Mouse (Mus musculus) hindbrain, postnatal 0 days (tissue): ENCODE results near the gene Tmc8. TPM values are rescaled to one million over a fixed set of nuclear protein-coding genes. Genes with fewer than 3 reads are reported as not detected.

Experiments used
- ATAC-seq: fragments of 200-750 bp; cut with Nextera tagmentation; 2 replicates; pipeline ENCODE4 v1.8.0; 2017; ENCODE audit warnings: mild to moderate bottlenecking, moderate TSS enrichment, moderate library complexity
- DNase-seq: peaks from one replicate; pipeline ENCODE4 v3.0.0-alpha.2; 2015; ENCODE audit warnings: low spot score
- H3K27ac ChIP-seq: fragments of 300-500 bp; sonication (generic); 2 replicates; pipeline ENCODE4 v1.5.1; 2014; ENCODE audit warnings: mild to moderate bottlenecking
- H3K27me3 ChIP-seq: fragments of 300-500 bp; sonication (generic); 2 replicates; pipeline ENCODE4 v1.6.1; 2014; ENCODE audit warnings: low read length, mixed read lengths; ENCODE audit not compliant: insufficient read depth
- H3K36me3 ChIP-seq: fragments of 300-500 bp; sonication (generic); 2 replicates; pipeline ENCODE4 v1.6.1; 2014; ENCODE audit warnings: low read length, mixed read lengths; ENCODE audit not compliant: insufficient read depth
- H3K4me1 ChIP-seq: fragments of 300-500 bp; sonication (generic); 2 replicates; pipeline ENCODE4 v1.6.1; 2014; ENCODE audit warnings: antibody characterized with exemption, low read length, mixed read lengths; ENCODE audit not compliant: insufficient read depth
- H3K4me2 ChIP-seq: fragments of 300-500 bp; sonication (generic); 2 replicates; pipeline ENCODE4 v1.6.1; 2014; ENCODE audit warnings: low read depth, mild to moderate bottlenecking, low read length, moderate library complexity, mixed read lengths
- H3K4me3 ChIP-seq: fragments of 300-500 bp; sonication (generic); 2 replicates; pipeline ENCODE4 v1.5.1; 2014; ENCODE audit warnings: low read length
- H3K9ac ChIP-seq: fragments of 300-500 bp; sonication (generic); replicated peaks from 2 replicates; pipeline ENCODE4 v1.6.1; 2014; ENCODE audit warnings: mild to moderate bottlenecking, low read length, moderate library complexity, mixed read lengths
- H3K9me3 ChIP-seq: fragments of 300-500 bp; sonication (generic); 2 replicates; pipeline ENCODE4 v1.6.1; 2016; ENCODE audit warnings: low read length, mixed read lengths
- CTCF ChIP-seq: IDR thresholded peaks from 2 replicates; pipeline ENCODE4 v1.5.1; 2016; ENCODE audit warnings: antibody characterized with exemption, control low read depth, low read depth
- WGBS: fragments of 180-500 bp; shearing (Covaris S2); extraction: QIAGEN DNeasy Blood & Tissue Kit; methylation state at CpG from one replicate; pipeline ENCODE4 v1.1.7; 2014; 5-methylcytosine and 5-hydroxymethylcytosine counted together
- polyA plus RNA-seq: library from polyadenylated mRNA; unstranded; fragments of >200 nt; fragmentation: Nextera tagmentation; extraction: Ambion mirVana; gene quantifications from 2 replicates; pipeline ENCODE4 v1.2.1, GENCODE M21; 2015
- total RNA-seq: library from RNA; depleted of rRNA; stranded (reverse); fragments of >200 nt; gene quantifications from 2 replicates; pipeline ENCODE4 v1.2.3, GENCODE M21; 2014

Tmc8 gene
- total and polyA plus RNA-seq, 2 experiments from 2014 or later = 0.44 to 0.73 TPM

- no peak overlapping the region for H3K27ac ChIP-seq
- WGBS = 67% methylated on average over 2 of the region's 2 CpGs
Measured at GRCm38 (mm10) chr11:117798160-117798541, 16.3 kb downstream of the Tmc8 start.

GRCm38 (mm10) chr11:117799174-117799573 is 17.3 kb downstream of the Tmc8 start:
- Histone ChIP-seq H3K4me1 (no peaks in the 10 kb centered on the region), H3K27ac (no peak overlapping the region), H3K27me3 (no peaks in the 10 kb centered on the region), H3K9me3 (no peaks in the 10 kb centered on the region), H3K36me3 (no peaks in the 10 kb centered on the region), H3K4me2 (no peak overlapping the region), H3K9ac (no peak overlapping the region), H3K4me3 (no peak overlapping the region)
- no peak for TF ChIP-seq CTCF
- 72% methylated on average over 5 of the region's 5 CpGs for WGBS
- ATAC-seq = no peak
- DNase-seq = no peak

More at GRCm38 (mm10) chr11:117798160-117798541, 16.3 kb downstream of the Tmc8 start:
- Histone ChIP-seq H3K36me3 (no peaks in the 10 kb centered on the region), H3K9ac (no peak overlapping the region), H3K9me3 (no peaks in the 10 kb centered on the region), H3K27me3 (no peaks in the 10 kb centered on the region), H3K4me1 (no peaks in the 10 kb centered on the region), H3K4me2 (no peak overlapping the region), H3K4me3 (no peak overlapping the region)
- ATAC-seq (no peak), DNase-seq (no peak)
- no peak for TF ChIP-seq CTCF

- Histone ChIP-seq H3K27ac (no peak overlapping the region), H3K9ac (no peak overlapping the region), H3K9me3 (no peaks in the 10 kb centered on the region), H3K4me1 (no peaks in the 10 kb centered on the region), H3K27me3 (no peaks in the 10 kb centered on the region), H3K36me3 (no peaks in the 10 kb centered on the region), H3K4me3 (no peak overlapping the region), H3K4me2 (no peak overlapping the region)
- TF ChIP-seq CTCF = no peak
- 74% methylated on average over 7 of the region's 7 CpGs for WGBS
- no peak for DNase-seq
- ATAC-seq = no peak
Measured at GRCm38 (mm10) chr11:117800038-117800437, 18.2 kb downstream of the Tmc8 start.

GRCm38 (mm10) chr11:117801650-117802049 is 19.8 kb downstream of the Tmc8 start:
- H3K4me1 ChIP-seq = no peaks in the 10 kb centered on the region
- H3K27me3 ChIP-seq = no peaks in the 10 kb centered on the region
- H3K4me2 ChIP-seq = no peak overlapping the region
- no peak for DNase-seq
- H3K27ac ChIP-seq = no peak overlapping the region
- H3K9ac ChIP-seq = no peak overlapping the region
- H3K4me3 ChIP-seq = no peak overlapping the region
- TF ChIP-seq CTCF = no peak
- no peaks in the 10 kb centered on the region for H3K9me3 ChIP-seq
- H3K36me3 ChIP-seq = no peaks in the 10 kb centered on the region
- ATAC-seq = no peak
- 83% methylated on average over 7 of the region's 7 CpGs for WGBS

GRCm38 (mm10) chr11:117803166-117803688 is 21.4 kb downstream of the Tmc8 start:
- Histone ChIP-seq H3K4me3 (no peak overlapping the region), H3K27ac (no peak overlapping the region), H3K9ac (no peak overlapping the region), H3K4me1 (no peaks in the 10 kb centered on the region), H3K36me3 (no peaks in the 10 kb centered on the region), H3K9me3 (no peaks in the 10 kb centered on the region), H3K27me3 (no peaks in the 10 kb centered on the region), H3K4me2 (no peak overlapping the region)
- ATAC-seq (no peak), DNase-seq (no peak)
- TF ChIP-seq CTCF = no peak
- 97% methylated on average over 3 of the region's 3 CpGs for WGBS

GRCm38 (mm10) chr11:117806781-117807180 is 24.9 kb downstream of the Tmc8 start:
- Histone ChIP-seq H3K27me3 (no peaks in the 10 kb centered on the region), H3K4me3 (no peak overlapping the region), H3K27ac (no peak overlapping the region), H3K4me1 (peaks cover 12% of the 10 kb centered on the region), H3K36me3 (no peaks in the 10 kb centered on the region), H3K4me2 (no peak overlapping the region), H3K9ac (no peak overlapping the region), H3K9me3 (no peaks in the 10 kb centered on the region)
- TF ChIP-seq CTCF = no peak
- no peak for ATAC-seq
- DNase-seq = no peak
- WGBS = 94% methylated on average over 6 of the region's 6 CpGs

GRCm38 (mm10) chr11:117809407-117810311 is 27.8 kb downstream of the Tmc8 start, which contains the start of the genes Gm20708 and Syngr2:
TSS of gene Gm20708 (plus strand) at chr11:117809668.
TSS of gene Syngr2 (plus strand) at chr11:117809668.
- no peak for TF ChIP-seq CTCF
- H3K9me3 ChIP-seq = no peaks in the 10 kb centered on the region
- H3K4me3 ChIP-seq = peak within 1 kb of the TSS; percentile 74
- peak within 1 kb of the TSS; percentile 100 for H3K4me2 ChIP-seq
- DNase-seq (peak; percentile 86), ATAC-seq (peak; percentile 69; the same call in 1 of the 2 replicates)
- no peaks in the 10 kb centered on the region for H3K27me3 ChIP-seq
- peak within 1 kb of the TSS; percentile 61 for H3K9ac ChIP-seq
- H3K36me3 ChIP-seq = no peaks in the 10 kb centered on the region
- H3K27ac ChIP-seq = peak within 1 kb of the TSS; percentile 62; the same call in 1 of the 2 replicates
- H3K4me1 ChIP-seq = peaks cover 12% of the 10 kb centered on the region
- WGBS = under 1% methylated on average over 71 of the region's 75 CpGs
